Mouse (Mus musculus) bone marrow macrophage, adult 2 months (primary cell): ENCODE data around the gene Atrn. TPM values are rescaled to one million over a fixed set of nuclear protein-coding genes. Genes with fewer than 3 reads are reported as not detected.

ENCODE experiments used
- H3K27ac ChIP-seq: 2 replicates; pipeline ENCODE4 v1.5.1; 2012; ENCODE audit warnings: low read depth, low read length; ENCODE audit not compliant: insufficient read depth
- H3K4me1 ChIP-seq: 2 replicates; pipeline ENCODE4 v1.6.1; 2012; ENCODE audit warnings: low read length; ENCODE audit not compliant: control insufficient read depth, insufficient read depth
- H3K4me3 ChIP-seq: 2 replicates; pipeline ENCODE4 v1.5.1; 2012; ENCODE audit warnings: mild to moderate bottlenecking, low read length, moderate library complexity; ENCODE audit not compliant: insufficient read depth
- CTCF ChIP-seq: IDR thresholded peaks from 2 replicates; pipeline ENCODE4 v1.5.1; 2012; ENCODE audit warnings: low read depth, mild to moderate bottlenecking, low read length, moderate library complexity
- POLR2A ChIP-seq: IDR thresholded peaks from 2 replicates; pipeline ENCODE4 v1.6.1; 2012; ENCODE audit warnings: mild to moderate bottlenecking, low read depth, low read length, borderline replicate concordance
- polyA plus RNA-seq: library from polyadenylated mRNA; stranded (reverse); fragments of >200 nt; gene quantifications from 2 replicates; pipeline ENCODE4 v1.2.4, GENCODE M21; 2012; ENCODE audit not compliant: missing spikeins, insufficient read depth, insufficient read length

Atrn gene
- polyA plus RNA-seq, 1 experiment = 11.5 TPM

DNA sequence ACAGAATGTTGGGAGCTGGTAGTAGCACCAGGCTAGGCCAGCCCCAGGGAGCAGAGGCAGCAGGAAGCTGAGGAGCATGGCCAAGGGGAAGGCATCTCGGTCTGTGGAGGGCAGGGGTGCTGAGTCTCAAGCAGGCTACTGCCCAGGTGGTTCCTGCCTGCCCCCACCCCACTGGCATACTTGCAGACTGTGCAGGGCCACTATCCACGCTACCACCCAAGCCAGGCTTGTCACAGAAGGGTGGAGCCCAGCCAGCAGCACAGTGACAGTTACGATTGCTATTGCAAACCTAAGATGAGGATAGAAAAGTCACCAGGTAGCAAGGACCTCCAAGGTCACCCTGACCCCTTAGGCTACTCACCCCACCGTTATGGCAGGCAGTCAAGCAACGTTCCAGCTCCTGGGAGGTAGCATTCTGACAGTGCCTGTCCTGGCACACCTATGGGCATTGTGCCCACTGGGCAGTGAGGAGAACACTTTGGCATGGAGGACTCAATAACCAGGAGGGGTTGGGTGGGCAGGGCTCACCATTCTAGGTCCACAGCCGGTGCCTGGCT lies 146.6 kb downstream of the Atrn start:
- Histone ChIP-seq H3K4me1 (peaks cover 13% of the 10 kb centered on the region), H3K27ac (no peak overlapping the region), H3K4me3 (no peak overlapping the region)
- TF ChIP-seq CTCF = no peak
- TF ChIP-seq POLR2A = no peak

DNA sequence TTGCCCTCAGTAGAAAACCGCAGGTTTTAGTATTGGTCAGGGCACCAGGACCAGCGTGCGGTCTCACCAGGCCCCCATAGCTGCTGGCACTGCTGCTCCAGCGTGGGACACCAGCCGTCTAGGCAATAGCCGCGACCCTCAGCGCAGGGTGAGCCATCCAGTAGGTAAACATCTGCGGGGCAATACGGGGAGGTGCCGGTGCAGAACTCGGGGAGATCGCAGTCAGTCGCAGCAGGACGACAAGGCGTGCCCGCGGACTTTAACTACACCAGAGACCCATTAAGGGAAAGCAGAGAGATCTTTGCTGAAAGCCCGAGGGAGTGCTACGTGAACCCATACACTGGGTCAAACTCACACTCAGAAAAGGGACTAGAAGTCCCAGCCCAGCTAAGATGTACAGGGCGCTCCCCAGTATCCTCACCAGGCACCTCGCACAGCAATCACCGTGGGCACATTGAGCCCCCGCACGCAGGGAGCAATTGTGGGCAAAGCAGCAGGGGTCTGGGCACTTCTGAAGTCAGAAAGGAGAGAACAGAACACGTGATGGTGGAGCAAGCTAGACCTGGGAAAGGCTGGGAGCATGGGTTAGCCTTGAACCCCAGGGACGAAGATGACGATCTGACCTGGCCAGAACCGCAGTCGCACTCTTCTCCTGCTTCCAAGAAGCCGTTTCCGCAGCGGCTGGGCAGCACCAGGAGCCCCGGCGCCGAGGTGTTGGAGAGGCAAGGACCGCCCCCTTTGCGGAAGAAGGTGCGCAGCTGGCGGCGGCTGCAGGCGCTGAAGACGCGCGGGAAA lies 147.8 kb downstream of the Atrn start:
- Histone ChIP-seq H3K4me1 (peaks cover 13% of the 10 kb centered on the region), H3K27ac (no peak overlapping the region), H3K4me3 (peak overlapping the region; percentile 39)

GRCm38 (mm10) chr2:131054646-131055264 lies 148.5 kb downstream of the Atrn start:
- TF ChIP-seq CTCF = no peak
- TF ChIP-seq POLR2A = no peak
- H3K27ac ChIP-seq = no peak overlapping the region
- peaks cover 13% of the 10 kb centered on the region for H3K4me1 ChIP-seq
- peak overlapping the region; percentile 39 for H3K4me3 ChIP-seq

More for the DNA sequence above, 147.8 kb downstream of the Atrn start:
- TF ChIP-seq CTCF = no peak
- no peak for TF ChIP-seq POLR2A

DNA sequence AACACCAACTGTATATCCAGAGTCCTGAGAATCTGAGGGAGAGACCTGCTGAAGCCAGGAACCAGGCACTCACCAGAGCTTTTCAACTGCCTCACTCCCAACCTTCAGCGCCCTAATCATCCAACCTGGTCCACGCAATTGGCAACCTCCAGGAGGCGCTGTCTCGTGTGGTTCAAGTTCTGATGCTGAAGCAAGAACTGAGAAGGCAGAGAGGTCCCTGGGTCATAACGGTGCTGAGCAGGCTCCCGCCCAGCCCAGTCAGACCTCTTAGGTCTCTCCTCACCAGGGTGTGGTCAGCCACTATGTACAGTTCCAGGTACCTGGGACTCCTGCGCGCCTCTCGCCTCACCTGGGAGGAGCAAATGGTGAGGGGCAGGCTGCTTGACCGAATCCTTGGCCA lies 149.3 kb downstream of the Atrn start:
- TF ChIP-seq POLR2A (no peak), CTCF (peak; percentile 85)

DNA sequence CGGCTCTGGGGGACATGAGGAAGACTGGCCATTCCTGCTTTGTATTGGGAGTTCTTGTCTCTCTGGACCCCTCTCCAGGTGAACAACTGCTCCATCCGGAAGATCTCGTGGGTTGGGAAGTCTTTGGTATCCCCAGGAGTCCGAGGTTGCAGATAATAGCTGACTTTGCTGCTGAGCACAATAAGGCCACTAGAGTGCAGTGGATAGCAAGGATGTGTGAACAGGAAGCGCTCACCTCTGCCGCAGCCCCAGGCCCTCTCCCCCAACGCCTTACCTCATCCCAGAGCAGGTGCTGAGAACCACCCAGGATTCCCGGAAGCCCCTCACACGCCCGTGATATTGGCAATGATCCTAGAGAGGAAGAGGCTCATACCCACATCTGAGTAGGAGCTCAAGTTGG lies 149.9 kb downstream of the Atrn start:
- Histone ChIP-seq H3K4me1 (peaks cover 13% of the 10 kb centered on the region), H3K27ac (no peak overlapping the region), H3K4me3 (peak overlapping the region; percentile 27; the same call in 1 of the 2 replicates)
- TF ChIP-seq POLR2A = no peak
- TF ChIP-seq CTCF = peak; percentile 74

More for the DNA sequence above, 149.3 kb downstream of the Atrn start:
- Histone ChIP-seq H3K4me1 (peaks cover 13% of the 10 kb centered on the region), H3K4me3 (peak overlapping the region; percentile 27), H3K27ac (no peak overlapping the region)

DNA sequence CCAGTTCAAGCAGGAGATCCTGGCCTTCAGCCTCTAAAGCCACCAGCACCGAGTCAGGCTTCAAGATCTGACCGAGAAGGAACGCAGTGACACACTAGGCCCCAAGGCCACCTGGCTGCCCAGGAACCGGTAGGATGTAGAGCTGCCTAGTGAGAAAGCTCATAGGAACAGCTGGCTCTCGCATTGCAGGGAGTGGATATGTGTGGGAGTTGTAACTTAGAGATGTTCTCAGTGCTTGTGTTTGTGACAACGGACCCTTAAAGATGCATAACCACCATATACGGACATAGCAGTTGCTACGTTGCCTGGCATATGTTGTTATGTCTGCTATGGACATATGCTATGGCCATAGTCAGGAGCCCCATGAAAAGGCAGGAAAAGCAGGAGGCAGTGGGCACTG lies 152.4 kb downstream of the Atrn start:
- no peak overlapping the region for H3K27ac ChIP-seq
- TF ChIP-seq POLR2A (no peak), CTCF (no peak)

GRCm38 (mm10) chr2:131059377-131059776 lies 153.1 kb downstream of the Atrn start:
- no peak overlapping the region for H3K4me3 ChIP-seq
- TF ChIP-seq CTCF = no peak
- no peak for TF ChIP-seq POLR2A
- H3K27ac ChIP-seq = no peak overlapping the region
- H3K4me1 ChIP-seq = peaks cover 11% of the 10 kb centered on the region

More for the DNA sequence above, 152.4 kb downstream of the Atrn start:
- Histone ChIP-seq H3K4me3 (no peak overlapping the region), H3K4me1 (peaks cover 13% of the 10 kb centered on the region)

- Histone ChIP-seq H3K4me3 (no peak overlapping the region), H3K27ac (no peak overlapping the region), H3K4me1 (peaks cover 11% of the 10 kb centered on the region)
- TF ChIP-seq POLR2A = no peak
- no peak for TF ChIP-seq CTCF
Observed at GRCm38 (mm10) chr2:131059781-131060540, 153.7 kb downstream of the Atrn start.

GRCm38 (mm10) chr2:131060784-131061183 lies 154.5 kb downstream of the Atrn start:
- Histone ChIP-seq H3K27ac (no peak overlapping the region), H3K4me1 (peaks cover 10% of the 10 kb centered on the region), H3K4me3 (no peak overlapping the region)
- TF ChIP-seq CTCF (no peak), POLR2A (no peak)

DNA sequence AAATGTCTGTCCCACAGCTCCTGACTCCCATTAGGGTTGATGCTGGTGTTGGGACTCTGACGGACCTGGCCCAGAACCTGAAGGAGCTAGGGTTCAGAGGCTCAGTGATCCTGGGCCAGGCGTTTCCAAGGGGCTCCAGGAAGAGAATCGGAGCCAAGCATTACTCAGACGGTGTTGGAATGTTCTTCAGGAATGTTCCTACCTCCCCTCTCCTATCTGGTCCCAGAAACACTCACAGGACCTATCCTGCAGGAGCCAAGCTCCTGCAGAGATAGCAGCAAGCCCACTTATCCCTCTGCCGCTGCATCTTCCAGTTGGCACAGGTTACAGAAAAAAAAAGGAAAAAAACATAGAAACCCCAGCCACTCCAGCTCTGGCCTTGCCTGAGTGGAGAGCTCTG lies 155.3 kb downstream of the Atrn start:
- TF ChIP-seq CTCF = no peak
- TF ChIP-seq POLR2A = no peak
- peaks cover 5% of the 10 kb centered on the region for H3K4me1 ChIP-seq
- H3K4me3 ChIP-seq = no peak overlapping the region
- H3K27ac ChIP-seq = no peak overlapping the region
